Mouse (Mus musculus): ENCODE measurements at regions not wholly inside any gene's neighbourhood (a gene's known extent, or its start where the extent isn't known, plus 50 kb on each side); places are given as distances from the start of the nearest gene placed in this dataset.
A peak's percentile ranks its signal among the peaks of the same experiment; 100 is the strongest.

DNA sequence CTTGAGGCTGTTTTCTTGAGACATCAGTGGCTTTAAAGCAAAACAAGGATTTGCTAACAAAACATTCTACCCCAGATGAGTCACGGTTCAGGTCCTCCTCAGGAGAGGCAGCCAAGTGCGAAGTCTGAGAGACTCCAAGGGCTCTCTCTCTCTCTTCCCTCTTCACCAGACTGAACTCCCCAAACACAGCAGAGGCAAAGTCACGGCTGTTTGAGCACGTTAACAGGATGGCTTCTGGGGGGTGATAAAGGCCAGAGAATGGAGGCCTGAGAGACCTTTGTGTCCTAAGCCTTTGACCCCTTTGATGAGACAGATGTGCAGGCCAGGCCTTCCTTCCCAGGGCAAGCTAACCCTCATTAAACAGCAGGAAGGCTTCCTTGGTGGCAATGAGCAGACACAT, 122.7 kb upstream of the Rcn1 start:
- no peak for DNase-seq (ENCODE audit: extremely low spot score in 1 of 2, low spot score in 2 of 2)
- intact Hi-C loops (cut with DNase I) = loop anchor here (5.0 kb wide), 2 partner anchors 560 to 670 kb away; no protein-coding TSS in a partner anchor

DNA sequence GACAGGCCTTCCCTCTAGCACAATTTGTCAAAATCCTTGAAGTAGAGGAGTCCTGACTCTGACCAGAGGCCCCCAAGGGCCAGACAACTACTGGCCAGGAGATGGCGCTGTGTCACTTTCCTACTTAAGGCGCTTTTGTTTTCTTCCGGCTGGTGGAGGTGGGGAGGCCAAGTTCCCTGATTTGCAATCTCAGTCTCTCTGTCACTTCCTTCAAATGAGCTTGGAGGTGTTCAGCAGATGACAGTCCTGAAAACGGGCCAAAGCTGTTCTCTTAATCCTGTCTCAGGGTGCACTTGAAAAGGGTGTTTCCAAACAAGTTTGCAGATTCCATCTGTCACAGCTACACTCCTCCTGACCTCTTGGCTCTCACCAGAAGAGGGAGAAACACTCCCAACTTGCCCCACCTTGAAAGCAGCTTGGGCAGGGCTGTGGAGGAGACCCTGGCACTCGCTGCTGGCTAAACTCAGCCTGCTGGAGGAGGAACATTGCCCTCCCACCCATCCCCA, 124.2 kb upstream of the Rcn1 start:
- DNase-seq (ENCODE audit: extremely low spot score in 1 of 2, low spot score in 2 of 2) = peak; percentile 13 to 57
- intact Hi-C loops (cut with DNase I) = loop anchor here (5.0 kb wide), 2 partner anchors 559 to 669 kb away; no protein-coding TSS in a partner anchor

DNA sequence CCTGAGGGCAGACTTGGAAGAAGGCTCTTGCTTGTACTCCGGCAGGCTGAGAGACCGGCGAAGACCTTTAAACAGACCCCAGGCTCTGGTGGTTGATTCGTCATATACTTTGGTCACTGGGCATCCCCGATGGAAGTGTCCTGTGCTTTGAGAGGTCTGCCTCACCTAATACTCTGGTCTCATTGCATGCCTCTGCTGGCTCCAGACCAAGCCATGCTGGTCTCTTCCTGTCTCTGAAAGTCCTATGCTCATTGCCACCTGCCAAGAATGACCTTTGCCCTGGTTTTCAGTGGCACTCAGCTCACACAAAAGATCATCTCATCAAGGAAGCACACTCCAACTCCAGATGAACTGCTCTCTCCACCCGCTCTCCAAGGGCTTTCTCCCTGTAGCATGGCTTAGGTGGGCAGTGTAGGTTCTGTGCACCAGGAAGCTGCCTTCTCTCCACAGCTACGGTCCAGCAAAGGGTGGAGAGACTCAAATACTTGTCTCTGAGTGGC, 126.0 kb upstream of the Rcn1 start:
- intact Hi-C loops (cut with DNase I) = no loop called here
- no peak for DNase-seq (ENCODE audit: extremely low spot score in 1 of 2, low spot score in 2 of 2)

DNA sequence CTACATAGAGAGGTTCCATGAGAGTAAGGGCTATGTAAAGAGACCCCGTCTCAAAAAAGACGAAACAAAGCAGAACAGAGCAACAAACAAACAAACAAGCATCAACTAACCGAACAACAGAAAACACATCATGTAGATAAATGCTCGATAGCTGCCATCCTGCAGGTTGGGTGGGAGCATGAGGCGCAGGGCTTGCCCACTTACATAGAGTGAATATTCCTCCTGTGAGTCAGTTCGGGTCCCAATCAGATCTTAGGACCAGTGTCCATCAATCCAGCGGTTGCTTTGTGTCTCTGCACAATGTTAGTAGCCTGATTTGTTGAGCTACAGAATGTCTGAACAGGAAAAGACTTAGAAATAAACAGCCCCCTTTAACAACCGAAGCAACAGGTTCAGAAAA, 129.4 kb upstream of the Rcn1 start:
- intact Hi-C loops (cut with DNase I) = no loop called here
- DNase-seq (ENCODE audit: extremely low spot score in 1 of 2, low spot score in 2 of 2) = no peak

DNA sequence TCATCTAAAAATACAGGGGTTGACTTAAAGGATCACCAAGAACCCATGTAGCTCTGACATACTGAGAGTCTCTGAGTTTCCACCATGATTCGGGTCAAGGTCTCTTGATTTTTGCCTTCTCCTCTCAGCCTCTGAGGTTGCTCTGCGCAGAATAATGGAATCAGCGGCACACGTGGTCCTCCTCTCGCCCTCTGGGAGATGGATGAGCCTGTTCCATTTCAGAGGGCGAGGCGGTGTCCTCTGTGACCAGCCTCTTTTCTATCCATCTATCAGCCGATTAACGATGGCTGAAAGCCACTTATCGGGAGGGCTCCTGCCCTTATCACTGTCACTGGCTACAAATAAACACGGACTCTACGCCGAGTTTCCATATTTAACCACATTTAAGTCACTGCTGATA, 124.6 kb upstream of the Pax6 start:
- no peak for DNase-seq (ENCODE audit: extremely low spot score in 1 of 2, low spot score in 2 of 2)
- intact Hi-C loops (cut with DNase I) = no loop called here

DNA sequence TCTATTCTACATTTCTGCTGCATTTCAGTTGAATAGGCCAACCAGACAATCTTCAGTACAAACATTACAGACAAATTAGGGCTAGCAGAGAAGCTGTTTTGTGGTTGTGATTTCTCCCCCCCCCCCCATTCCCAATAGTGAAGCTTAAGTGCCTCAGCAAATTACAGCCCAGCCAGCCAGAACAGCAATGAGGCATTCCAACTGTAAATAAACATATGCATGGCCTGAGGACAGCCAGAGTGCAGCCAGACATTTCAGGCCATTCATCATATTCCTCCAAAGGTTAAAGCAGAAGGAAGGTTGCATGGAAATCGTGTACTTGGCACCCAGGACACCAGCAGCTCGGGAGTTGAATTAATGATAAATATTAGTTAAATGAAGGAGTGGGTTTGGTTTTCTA, 116.6 kb upstream of the Pax6 start:
- intact Hi-C loops (cut with DNase I) = no loop called here
- no peak for DNase-seq (ENCODE audit: extremely low spot score in 1 of 2, low spot score in 2 of 2)

DNA sequence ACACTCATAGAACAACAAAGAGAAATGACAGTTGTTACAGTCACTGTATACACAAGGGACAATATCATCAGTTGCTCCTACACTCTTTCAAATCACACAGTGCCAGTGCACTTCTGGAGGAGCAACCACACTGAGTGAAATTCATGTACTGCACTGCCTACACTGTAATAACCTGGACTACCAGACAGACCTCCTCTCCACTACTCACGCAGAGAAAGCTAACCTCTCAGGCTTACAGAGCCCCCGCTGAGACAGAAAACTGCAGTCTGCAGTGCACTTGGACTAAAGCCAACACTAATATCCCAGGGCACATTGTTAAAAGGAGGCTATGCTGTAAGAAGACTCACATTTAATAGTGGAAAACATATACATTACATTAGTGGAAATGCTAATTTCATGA, 81.9 kb upstream of the Pax6 start:
- DNase-seq (ENCODE audit: extremely low spot score in 1 of 2, low spot score in 2 of 2) = no peak
- intact Hi-C loops (cut with DNase I) = no loop called here

DNA sequence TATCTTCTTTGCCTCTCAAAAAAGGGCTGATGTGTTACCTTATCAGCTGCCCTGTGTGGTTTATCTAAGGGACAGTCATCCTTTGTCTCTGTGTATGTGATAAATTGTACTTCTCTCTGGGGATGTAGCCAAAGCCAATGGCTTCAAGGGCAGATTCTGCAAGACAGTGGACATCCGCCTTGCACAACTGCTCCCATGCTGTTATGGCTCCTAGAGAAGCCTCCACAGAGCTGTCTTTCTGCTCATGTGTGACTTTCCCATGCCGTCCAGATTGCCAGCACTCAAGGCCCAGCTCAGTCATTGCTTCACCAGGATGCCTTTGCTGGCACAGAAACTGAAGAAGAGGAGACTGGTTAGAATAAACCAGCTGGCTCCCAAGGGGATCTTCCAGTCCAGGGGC, 74.6 kb upstream of the Pax6 start:
- intact Hi-C loops (cut with DNase I) = no loop called here
- no peak for DNase-seq (ENCODE audit: extremely low spot score in 1 of 2, low spot score in 2 of 2)

DNA sequence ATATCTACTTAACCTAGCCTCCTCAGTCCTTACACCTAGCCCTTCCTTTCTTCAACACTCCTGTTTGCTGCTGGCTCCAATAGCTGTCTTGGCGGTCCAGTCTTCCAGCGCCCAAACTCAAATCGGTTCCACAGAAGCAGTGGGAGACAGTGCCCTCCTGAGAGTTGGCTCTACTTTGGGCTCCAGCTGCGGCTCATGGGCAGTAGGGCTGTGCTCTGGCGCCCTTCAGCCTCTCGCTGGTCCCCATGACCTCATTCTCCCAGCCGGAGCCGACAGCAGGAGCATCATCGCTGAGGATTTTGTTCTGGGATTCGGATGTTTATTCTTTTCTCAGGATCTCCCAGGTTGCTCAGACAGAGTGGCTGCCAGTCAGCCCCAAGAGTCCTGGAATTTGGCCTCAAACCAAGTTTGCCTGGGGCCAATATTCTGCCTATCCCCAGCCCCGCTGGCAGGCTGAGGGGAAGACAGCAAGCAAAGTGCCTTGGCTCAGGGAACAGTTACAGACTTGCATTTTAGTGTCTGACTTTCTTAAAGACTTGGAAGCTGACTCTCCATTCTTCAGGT, 64.1 kb upstream of the Pax6 start:
- DNase-seq (ENCODE audit: extremely low spot score in 1 of 2, low spot score in 2 of 2) = peak in 1 of 2 experiments; percentile 37
- intact Hi-C loops (cut with DNase I) = no loop called here

DNA sequence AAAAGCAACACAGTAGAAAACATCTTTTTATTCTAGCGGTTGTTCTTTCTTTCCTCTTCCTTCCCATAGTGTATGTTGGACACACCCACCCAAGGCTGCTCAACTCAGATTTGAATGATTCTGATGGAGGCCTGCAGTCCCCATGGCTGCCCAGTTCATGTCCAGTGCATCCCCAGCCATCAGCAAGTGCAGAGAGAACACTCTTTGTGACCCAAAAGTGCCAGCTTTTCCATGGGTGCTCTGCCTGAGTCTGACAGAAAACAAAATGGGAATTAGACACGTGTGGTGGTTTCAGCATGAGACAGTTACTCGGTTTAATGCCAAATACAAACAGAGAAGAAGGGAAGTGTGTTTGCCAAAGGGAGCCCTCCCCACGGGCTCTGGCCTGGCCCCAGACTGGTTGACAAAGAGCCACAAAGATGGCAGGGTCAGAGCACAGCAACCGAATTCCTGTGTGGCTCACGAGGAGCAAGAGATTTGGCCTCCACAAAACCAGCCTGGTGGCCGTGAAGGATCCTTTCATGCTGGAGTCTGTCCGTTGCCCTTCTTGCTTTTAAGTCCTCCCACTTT, 60.6 kb upstream of the Pax6 start:
- peak in 1 of 2 experiments; percentile 22 for DNase-seq (ENCODE audit: extremely low spot score in 1 of 2, low spot score in 2 of 2)
- intact Hi-C loops (cut with DNase I) = no loop called here

DNA sequence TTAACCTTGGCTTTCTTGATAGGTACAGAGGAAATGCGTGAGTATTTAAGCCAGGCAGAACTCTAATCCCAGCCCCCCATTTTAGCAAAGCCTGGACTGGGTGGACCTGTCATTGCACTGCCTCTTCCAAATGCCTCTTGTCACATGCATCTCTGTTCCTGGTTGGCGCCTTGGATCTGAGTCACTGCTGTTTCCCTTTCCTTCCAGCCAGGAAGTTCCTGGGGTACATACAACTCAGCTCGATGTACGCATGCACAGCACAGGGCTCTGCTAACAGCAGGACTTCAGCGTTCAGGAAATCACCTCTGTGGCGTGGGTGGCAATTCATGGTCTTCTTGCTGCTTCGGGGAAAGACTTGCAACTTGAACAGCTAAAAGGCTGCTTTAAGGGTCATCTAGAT, 59.9 kb upstream of the Pax6 start:
- intact Hi-C loops (cut with DNase I) = no loop called here
- peak in 1 of 2 experiments; percentile 36 for DNase-seq (ENCODE audit: extremely low spot score in 1 of 2, low spot score in 2 of 2)

DNA sequence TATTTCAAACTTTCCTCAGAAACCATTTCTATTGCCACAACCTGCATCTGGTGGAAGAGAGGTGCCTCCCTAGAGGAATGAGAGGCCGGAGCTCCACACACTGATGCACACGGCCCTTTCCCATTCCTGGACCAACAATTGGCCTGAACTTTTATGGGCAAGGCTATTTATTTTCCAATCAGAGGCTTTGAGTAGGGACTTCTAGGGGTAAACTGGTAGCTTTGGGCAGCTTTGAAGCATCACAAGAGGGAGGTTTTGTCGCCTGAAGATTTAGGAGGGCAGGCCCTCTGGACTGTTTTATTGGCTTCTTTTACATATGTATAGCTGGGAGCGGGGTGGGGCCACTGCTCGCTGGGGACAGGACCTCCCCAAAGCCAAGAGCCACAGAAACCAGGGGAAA, 57.7 kb upstream of the Pax6 start:
- intact Hi-C loops (cut with DNase I) = no loop called here
- DNase-seq (ENCODE audit: extremely low spot score in 1 of 2, low spot score in 2 of 2) = no peak

DNA sequence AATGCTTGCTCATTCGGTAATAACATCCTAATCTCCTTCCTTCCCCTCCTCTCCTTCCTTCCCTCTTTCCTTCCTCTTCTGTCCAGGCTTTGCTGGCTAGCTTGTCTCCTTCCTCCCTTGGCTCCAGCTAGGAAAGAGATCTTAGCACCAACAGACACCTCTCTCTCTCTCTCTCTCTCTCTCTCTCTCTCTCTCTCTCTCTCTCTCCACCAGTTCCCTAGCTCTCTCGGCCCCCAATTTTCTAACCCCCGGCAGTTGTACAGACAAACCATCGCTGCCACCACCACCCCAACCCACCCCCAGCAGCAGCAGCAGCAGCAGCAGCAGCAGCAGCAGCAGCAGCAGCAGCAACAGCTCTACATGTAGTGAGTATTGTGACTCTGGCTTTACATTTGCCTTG, 57.0 kb upstream of the Pax6 start:
- intact Hi-C loops (cut with DNase I) = no loop called here
- no peak for DNase-seq (ENCODE audit: extremely low spot score in 1 of 2, low spot score in 2 of 2)

DNA sequence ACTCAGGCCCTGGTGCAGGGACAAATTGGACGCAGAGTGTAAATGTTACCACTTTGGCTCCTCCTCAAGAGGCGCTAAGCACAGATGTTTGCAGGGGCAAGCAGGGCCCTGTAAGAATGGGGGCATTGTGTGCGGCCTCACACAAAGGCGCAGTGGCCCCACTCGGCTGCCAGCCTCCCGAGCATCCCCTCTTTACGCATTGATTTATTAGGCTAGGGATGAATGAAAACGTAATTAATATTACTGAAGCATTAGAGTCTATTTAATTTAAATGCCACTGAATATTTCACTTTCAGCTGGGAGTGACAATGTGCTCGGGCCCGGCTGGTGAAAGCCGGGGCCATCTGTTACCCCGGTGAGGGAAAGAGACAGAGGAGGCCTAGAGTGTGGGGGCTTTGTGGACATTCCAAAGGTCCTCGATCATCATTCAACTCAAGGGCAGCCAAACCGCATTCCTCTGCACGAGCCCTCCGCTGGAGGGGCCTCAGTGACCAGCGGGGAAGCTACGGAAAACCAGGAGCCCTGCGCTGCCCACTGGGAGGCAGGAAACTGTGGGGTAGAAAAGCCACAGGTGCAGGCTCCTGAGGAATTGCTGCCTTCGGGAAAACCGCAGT, 56.5 kb upstream of the Pax6 start:
- intact Hi-C loops (cut with DNase I) = no loop called here
- DNase-seq (ENCODE audit: extremely low spot score in 1 of 2, low spot score in 2 of 2) = no peak

DNA sequence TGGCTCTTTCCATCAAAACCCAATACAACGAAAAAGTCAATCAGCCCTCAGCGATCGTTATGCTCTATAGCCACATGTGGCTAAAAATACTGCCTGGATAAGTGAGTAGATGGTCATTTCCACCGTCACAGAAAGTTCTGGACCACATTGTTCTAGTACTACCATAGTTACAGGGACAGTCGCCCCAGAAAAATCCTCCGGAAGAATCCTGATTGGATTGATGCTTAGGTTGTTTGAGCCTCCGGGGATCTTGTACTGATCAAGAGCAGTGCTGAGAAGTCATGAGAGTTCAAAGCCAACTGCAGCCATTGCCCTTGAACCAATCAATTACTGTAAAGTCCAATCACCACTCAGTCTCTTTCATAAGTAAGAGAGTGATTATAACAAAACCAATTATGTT, 56.0 kb upstream of the Pax6 start:
- intact Hi-C loops (cut with DNase I) = no loop called here
- no peak for DNase-seq (ENCODE audit: extremely low spot score in 1 of 2, low spot score in 2 of 2)

DNA sequence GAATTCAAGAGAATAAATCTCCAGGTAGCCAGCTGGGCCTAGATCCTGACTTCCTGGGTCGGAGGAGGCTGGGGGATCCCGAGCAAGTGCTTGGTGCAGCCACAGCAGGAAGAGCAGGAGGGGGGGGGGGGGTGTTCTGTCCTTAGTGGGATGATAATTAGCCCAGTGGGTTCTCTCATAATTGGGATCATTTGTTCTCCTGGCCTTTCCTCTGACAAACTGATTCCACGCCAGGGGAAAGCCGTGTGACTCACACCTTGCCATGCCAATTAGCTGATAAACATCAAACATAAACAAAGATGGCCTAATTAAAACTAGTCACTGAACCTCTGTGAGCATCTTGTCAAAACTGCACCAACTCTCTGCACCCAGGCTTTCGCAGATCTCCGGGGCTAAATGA, 55.5 kb upstream of the Pax6 start:
- intact Hi-C loops (cut with DNase I) = no loop called here
- no peak for DNase-seq (ENCODE audit: extremely low spot score in 1 of 2, low spot score in 2 of 2)

DNA sequence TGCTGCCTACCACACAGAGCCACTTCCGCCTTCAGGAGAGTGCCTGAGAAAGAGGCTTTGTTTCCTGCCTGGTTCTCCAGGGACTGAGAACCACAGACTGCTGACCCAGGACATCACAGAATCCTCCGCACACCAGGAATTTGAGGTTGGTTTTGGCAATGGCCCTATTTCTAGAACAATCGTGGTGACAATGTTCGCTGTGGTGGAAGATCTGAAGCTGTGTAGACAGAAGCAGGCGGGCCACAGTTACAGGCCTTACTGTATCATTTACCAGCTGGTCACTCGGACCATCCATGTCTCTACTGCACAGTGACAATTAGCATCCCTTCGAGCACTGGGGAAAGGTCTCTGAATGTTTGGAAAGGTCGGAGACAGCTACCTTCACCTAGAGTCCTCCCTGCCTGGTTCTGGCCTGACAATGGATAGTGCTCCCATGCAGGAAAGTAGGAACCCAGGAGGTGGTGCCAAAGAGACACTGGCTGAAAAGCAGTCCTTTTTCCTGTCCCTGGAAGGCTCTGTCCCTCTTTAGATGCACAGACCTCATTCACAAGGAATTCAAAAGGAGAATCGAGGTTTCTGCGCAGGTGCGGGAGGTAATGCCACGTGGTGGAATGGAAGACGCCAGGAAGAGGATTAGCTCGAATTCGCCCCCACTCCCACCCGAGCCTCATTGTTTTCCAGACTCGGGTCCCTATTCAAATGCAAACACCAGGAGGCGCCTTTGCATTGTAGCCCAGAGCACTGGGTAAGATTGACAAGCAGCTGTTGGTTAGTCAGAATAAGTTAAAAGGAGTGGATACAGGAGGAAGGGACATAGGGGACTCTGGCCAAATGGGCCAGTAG, 52.6 kb upstream of the Pax6 start:
- intact Hi-C loops (cut with DNase I) = no loop called here
- peak; percentile 30 to 50 for DNase-seq (ENCODE audit: extremely low spot score in 1 of 2, low spot score in 2 of 2)

All from left cerebral cortex, postnatal 10 days (tissue).